Mouse (Mus musculus) common myeloid progenitor, adult 5-6 weeks (primary cell): ENCODE measurements around the gene Morc3. TPM values are rescaled to one million over a fixed set of nuclear protein-coding genes. Genes with fewer than 3 reads are reported as not detected.

Source experiments
- ATAC-seq: replicated peaks from 2 replicates; pipeline ENCODE4 v1.8.0; 2016; ENCODE audit warnings: low read depth, mild to moderate bottlenecking, moderate TSS enrichment, inconsistent platforms; ENCODE audit not compliant: poor library complexity, severe bottlenecking
- total RNA-seq: library from RNA; stranded (forward); fragments of 200-1000, 187-1606 nt; gene quantifications from 2 replicates; pipeline ENCODE4 v1.2.3, GENCODE M21; 2017

The Morc3 gene
- total RNA-seq: 123 and 218 TPM in 2 replicates

DNA sequence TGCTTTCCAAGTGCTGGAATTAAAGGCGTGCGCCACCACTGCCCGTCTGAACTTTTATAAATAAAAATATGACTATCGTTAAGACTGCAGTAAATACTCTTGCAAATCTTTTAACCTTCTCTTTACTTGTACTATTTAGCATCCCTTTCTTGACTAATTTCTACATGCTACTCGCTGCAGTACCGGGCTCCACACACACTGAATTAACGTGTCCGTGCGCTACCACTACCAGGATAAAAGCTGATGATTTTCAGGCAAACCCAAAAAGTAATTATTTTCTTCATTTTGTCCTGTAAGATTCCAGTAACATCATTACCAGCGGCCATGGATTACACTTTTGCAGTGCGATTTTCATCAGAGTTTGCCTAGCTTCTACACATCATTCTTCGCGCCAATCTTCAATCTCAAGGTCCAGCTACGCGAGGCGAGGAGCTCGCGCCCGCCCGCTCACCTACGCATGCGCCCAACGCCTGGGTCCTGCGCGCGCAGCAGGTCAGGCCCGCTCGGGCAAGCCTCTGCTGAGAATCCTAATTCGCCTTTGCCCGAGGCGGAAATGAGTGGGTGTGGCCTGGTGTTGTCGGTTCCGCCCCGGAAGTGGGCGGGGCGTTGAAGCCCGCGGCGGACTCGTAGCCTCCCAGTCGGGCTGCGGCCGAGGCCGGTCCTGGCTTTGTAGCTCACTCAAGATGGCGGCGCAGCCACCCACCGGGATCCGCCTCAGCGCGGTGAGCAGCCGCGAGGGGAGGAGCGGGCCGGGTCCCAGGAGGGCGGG lies at the start of gene Morc3:
Morc3 (plus strand) TSS at position 495 of the 769 bp plus-strand sequence.
- peak; percentile 92 for ATAC-seq

DNA sequence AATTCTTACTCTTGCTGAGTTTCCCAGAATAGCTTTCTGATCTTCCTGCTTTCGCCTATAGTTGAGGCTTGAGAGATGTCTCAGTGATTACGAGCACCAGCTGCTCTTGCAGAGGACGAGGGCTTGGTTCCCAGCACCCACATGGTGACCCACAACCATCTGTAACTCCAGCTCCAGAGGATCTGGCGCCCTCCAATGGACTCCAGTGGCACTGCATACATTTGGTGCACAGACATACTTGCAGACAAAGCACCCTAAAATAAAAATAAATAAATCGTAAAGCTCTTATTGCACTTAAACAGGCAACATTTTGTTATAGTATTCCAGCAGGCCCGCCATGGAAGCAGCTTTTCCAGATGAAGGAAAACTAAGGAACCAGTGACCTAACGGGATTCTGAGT lies 47.7 kb upstream of the Morc3 start:
- ATAC-seq: no peak

DNA sequence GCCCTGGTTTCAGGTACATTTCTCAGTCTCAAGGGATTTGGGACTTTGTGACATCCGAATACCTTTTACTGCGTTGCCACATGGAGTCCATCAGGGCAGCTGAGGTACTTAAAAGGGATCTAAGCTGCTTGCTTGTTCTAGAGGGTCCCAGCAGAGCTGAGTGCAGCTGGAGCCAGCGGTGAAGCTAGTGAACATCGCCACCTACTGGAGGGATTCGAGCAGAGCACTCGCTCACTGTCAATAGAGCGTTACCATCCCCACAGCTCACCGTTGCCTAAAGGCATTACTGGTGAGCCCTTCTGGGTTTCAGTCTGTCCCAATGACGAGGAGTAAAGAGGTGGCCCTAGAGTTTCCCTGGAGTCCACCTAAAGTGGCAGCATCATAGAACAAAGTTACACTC lies 46.1 kb upstream of the Morc3 start:
- peak; percentile 72 for ATAC-seq

- ATAC-seq: no peak
Observed at GRCm38 (mm10) chr16:93788388-93788787, 43.5 kb upstream of the Morc3 start.

DNA sequence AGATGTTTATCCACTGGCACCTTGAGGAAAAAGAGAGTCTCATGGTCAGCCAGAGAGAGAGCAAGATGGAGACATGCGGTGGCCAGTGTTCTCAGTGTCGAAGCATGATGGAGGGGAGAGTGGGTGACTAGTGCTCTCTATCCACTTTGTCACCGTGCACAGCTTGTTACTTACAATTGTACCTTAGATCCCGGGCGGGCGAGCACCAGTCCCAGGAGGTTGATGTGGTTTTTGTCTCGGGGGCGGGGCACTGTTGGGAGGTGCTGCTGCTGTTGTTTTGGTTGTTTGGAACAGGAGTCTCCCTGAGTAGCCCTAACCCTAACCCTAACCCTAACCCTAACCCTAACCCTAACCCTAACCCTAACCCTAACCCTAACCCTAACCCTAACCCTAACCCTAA lies 43.0 kb upstream of the Morc3 start:
- no peak for ATAC-seq

DNA sequence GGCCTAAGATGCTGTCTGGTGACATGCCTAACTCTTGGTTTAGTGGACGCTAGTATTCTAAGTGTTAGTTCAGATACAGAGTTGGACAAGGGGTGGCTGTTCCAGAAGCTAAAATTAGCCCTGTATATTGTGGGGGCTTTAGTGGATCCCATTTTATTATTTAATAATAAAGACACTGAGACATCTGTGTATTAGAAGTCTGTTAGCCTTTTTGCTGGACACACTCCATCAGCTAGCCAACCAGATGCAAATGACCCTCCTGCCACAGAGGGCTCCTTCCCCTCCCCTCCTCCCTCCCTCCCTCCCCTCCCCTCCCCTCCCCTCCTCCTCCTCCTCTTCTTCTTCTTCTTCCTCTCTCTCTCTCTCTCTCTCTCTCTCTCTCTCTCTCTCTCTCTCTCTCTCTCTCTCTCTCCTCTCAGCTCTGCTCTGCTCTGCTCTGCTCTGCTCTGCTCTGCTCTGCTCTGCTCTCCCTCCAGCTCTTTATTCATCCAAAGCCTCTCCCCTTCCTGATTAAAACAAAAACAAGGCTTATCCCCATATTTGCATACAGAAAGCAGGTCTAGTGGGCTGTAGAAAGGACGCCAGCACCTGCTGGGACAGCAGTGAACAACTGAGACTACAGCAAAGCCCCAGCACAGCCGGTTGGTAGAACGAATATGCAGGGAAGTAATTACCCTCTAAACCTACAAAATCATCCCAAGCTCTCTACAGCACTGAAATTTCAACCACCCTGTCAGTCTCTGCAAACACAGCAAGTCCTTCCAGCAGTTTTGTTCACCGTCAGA lies 41.8 kb upstream of the Morc3 start:
- ATAC-seq: no peak

GRCm38 (mm10) chr16:93792981-93793630 lies 38.8 kb upstream of the Morc3 start:
- ATAC-seq: no peak

DNA sequence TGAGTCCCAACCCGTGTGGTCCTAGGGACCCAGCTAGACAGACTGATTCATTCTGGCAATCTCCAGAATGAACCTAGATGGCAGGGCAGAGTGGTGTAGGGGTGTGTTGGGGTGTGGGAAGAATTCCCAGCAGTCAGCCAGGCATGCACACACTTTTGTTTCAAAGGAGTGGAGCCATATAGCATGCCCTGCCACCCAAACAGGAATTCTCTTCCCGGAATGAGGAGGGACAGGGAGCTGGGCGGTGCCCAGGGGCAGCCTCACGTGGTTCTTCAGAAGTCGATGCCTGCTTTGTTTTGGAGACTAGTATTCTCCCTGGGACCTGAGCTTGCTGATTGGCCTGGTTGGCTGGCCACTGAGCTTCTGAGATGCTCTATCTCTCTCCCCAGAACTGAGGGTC lies 37.1 kb upstream of the Morc3 start:
- no peak for ATAC-seq

DNA sequence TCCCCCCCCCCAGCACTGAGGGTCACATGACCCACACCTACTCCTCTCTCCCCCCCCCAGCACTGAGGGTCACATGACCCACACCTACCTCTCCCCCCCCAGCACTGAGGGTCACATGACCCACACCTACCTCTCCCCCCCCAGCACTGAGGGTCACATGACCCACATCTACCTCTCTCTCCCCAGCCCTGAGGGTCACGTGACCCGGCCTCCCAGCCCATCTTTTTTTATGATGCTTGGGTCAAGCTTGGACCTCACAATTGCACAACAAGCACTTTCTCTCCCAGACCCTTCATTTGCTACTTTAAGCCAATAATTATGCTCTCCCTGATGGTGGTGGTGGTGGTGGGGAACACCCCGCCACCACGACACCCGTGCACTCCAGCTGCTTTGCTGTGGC lies 36.5 kb upstream of the Morc3 start:
- ATAC-seq: no peak

DNA sequence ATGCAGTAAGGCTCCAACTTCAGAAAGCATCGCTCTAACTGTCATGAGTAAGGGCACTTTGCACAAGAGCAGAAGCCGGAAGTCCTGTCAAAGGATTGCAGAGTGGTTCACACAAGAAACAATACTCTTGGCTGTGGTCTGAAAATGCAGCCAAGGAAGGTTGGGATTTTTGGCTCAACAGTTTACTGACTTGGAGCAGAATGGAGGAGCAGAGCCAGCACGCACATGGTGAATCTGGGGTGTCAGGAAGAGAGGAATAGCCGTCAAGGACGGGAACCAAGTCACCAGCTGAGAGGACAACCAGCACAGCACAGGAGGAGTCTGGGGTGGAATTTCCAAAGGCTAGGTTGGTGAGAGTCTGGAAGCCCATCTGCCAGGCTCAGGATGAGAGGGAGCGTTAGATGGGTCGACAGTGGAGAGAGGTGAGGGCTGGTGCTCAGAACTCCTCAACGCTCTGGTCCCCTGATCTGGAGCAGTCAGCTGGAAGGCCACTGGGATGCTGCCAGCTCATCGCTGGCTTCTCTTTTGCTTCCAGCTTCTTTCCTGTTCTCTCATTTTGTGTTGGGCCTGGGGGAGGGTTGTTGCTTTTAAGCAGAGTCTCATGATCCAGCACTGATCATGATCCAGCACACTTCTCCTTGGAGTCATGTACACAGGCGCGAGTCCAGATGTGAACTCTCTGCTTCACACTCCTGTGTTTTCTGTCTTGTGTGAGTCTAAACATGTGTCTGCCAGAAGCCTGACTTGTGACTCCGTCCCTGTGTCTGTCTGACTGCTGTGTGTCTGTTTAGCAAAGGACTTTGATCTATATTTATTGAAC lies 34.7 kb upstream of the Morc3 start:
- no peak for ATAC-seq

DNA sequence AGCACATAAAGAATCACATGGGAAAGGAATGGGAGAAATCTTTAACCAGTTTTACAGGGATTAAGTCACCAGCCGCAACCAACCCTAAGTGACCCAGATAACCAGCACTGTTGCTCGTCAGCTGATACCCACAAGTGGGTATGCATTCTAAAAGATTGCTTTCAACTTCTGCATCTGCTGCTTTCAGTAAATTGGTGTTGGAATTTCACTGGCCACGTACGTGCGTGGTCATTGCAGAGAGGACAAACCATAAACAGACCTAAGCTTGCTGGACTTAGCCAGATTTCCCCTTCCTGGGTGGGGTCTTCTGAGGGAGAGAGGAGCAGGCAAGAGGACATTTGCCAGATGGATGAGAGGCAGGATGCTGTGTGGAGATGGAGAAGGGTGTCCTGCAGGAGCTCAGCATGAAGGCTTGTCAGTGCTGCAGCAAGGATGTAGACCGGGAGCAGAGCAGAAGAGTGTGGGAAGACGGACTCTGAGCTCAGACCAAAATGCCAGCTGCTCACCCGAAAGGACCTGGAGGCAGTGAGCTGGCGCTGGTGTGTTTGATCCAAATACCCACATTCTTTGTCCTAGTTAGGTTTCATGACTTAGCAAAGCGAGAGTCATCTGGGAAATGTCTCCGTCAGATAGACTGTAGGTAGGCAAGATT lies 34.0 kb upstream of the Morc3 start:
- ATAC-seq: no peak

GRCm38 (mm10) chr16:93798623-93799022 lies 33.3 kb upstream of the Morc3 start:
- ATAC-seq: peak; percentile 64

DNA sequence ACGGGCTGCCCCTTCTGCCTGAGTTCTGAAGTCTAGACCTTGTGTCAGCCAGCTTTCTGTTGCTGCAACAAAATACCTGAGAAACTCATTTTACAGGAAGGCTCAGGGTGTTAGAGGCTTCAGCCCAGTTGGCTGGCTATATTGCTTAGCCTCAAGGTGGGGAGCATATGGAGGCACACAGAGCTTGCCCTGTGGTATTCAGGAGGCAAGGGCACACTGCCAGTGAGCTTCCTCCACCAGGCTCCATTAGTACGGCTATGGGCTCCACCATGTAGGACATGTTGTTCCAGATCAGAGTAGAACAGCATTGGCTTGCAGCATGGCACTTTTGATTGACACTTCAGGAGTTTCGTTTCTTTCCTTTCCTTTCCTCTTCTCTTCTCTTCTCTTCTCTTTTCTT lies 32.9 kb upstream of the Morc3 start:
- no peak for ATAC-seq

DNA sequence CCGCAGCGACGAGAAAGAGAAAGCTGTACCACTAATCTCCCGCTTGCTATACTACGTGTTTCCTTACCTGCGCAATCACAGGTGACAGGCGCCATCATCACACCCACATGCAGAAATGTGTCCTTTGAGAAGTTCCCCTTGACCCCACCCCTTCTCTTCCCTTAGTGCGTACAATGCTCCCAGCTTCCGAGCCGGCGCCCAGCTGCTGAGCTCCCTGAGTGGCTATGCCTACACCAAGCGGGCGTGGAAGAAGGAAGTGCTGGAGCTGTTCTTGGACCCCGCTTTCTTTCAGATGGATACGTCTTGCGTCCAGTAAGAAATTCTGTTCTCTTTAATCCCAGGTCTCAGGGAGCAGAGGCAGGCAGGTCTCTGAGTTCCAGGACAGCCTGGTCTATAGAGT lies 32.0 kb upstream of the Morc3 start:
- ATAC-seq: no peak

- ATAC-seq: no peak
Observed at GRCm38 (mm10) chr16:93807167-93807566, 24.8 kb upstream of the Morc3 start.

DNA sequence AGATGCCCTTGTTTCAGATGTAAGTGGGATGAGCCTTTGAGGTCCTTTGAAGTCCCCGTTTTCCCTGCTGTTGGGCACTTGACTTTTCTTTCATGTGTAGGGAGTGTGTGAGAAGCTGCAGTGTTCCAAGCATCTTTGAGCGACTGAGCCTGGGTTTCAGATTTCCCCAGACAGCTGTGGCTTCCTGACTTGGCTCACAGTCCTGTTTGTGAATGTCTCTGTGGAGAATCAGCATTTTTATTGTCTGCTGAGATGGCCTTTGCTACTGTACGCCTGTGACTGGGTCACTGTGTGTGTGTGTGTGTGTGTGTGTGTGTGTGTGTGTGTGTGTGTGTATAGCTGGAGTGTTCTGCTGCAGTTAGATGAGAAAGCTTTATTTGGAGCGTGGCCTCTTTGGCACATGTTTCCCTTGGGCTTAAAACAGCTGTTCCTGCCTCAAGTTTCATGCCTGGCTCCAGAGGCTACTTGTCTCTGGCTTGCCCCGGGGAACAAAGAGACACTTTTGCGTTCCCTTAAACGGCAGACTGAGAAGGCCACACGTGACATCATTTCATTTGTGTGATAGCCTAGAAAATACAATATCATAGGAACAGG lies 23.9 kb upstream of the Morc3 start:
- ATAC-seq: no peak

- peak; percentile 80 for ATAC-seq
Observed at GRCm38 (mm10) chr16:93815856-93816736, 15.8 kb upstream of the Morc3 start.

DNA sequence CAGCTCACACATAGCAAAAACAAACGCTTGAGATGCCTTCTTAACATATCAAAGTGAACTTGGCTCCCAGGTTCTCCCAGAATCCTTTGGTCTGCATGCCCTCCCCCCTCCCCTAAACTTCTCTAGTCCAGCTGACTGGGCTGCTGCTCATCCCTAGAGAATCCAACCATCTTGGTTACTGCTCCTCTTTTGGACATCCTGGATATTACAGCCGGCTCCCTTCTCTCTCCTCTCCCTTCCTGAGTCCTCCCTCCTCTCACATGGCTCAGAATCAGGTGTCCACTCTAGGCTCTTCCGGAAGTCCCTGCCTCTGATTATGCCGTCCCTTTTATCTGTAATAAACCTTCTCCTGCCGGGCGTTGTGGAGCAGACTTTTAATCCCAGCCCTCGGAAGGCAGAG lies 15.1 kb upstream of the Morc3 start:
- no peak for ATAC-seq
